Mouse (Mus musculus) limb, embryonic 11.5 days (tissue): ENCODE measurements around the gene Agap3. TPM values are rescaled to one million over a fixed set of nuclear protein-coding genes. Genes with fewer than 3 reads are reported as not detected.
A peak's percentile ranks its signal among the peaks of the same experiment; 100 is the strongest.

ENCODE experiments used
- ATAC-seq: fragments of 200-750 bp; cut with Nextera tagmentation; 2 replicates; pipeline ENCODE4 v1.8.0; 2017; ENCODE audit warnings: low read depth; ENCODE audit not compliant: insufficient number of reproducible peaks, low FRiP score, low TSS enrichment
- DNase-seq: peaks from one replicate; pipeline ENCODE4 v3.0.0-alpha.2; 2015; ENCODE audit warnings: low spot score
- H3K27ac ChIP-seq: fragments of 300-500 bp; sonication (generic); replicated peaks from 2 replicates; pipeline ENCODE4 v1.5.1; 2014; ENCODE audit warnings: low read depth, mild to moderate bottlenecking, low read length
- H3K27me3 ChIP-seq: fragments of 300-500 bp; sonication (generic); 2 replicates; pipeline ENCODE4 v1.6.1; 2014; ENCODE audit warnings: mild to moderate bottlenecking, low read length, mixed read lengths; ENCODE audit not compliant: control insufficient read depth, insufficient read depth
- H3K36me3 ChIP-seq: fragments of 300-500 bp; sonication (generic); 2 replicates; pipeline ENCODE4 v1.6.1; 2014; ENCODE audit warnings: mild to moderate bottlenecking, low read length, moderate library complexity, mixed read lengths; ENCODE audit not compliant: control insufficient read depth, insufficient read depth
- H3K4me1 ChIP-seq: fragments of 300-500 bp; sonication (generic); 2 replicates; pipeline ENCODE4 v1.6.1; 2014; ENCODE audit warnings: low read length, mixed read lengths; ENCODE audit not compliant: control insufficient read depth, insufficient read depth
- H3K4me2 ChIP-seq: fragments of 300-500 bp; sonication (generic); 2 replicates; pipeline ENCODE4 v1.6.1; 2014; ENCODE audit warnings: low read depth, mild to moderate bottlenecking, moderate library complexity; ENCODE audit not compliant: severe bottlenecking
- H3K4me3 ChIP-seq: fragments of 300-500 bp; sonication (generic); 2 replicates; pipeline ENCODE4 v1.5.1; 2014; ENCODE audit warnings: low read depth, low read length
- H3K9ac ChIP-seq: fragments of 300-500 bp; sonication (generic); 2 replicates; pipeline ENCODE4 v1.6.1; 2014; ENCODE audit warnings: mild to moderate bottlenecking, low read length
- H3K9me3 ChIP-seq: fragments of 300-500 bp; sonication (generic); 2 replicates; pipeline ENCODE4 v1.6.1; 2016; ENCODE audit warnings: low read length; ENCODE audit not compliant: control insufficient read depth
- WGBS: fragments of 180-500 bp; shearing (Covaris S2); extraction: QIAGEN DNeasy Blood & Tissue Kit; methylation state at CpG from one replicate; pipeline ENCODE4 v1.1.7; 2014; 5-methylcytosine and 5-hydroxymethylcytosine counted together
- polyA plus RNA-seq: library from polyadenylated mRNA; unstranded; fragments of >200 nt; fragmentation: Nextera tagmentation; extraction: Ambion mirVana; gene quantifications from 2 replicates; pipeline ENCODE4 v1.2.1, GENCODE M21; 2014

Agap3 gene
- polyA plus RNA-seq, 1 experiment from 2014 or later: 39.9 TPM

DNA sequence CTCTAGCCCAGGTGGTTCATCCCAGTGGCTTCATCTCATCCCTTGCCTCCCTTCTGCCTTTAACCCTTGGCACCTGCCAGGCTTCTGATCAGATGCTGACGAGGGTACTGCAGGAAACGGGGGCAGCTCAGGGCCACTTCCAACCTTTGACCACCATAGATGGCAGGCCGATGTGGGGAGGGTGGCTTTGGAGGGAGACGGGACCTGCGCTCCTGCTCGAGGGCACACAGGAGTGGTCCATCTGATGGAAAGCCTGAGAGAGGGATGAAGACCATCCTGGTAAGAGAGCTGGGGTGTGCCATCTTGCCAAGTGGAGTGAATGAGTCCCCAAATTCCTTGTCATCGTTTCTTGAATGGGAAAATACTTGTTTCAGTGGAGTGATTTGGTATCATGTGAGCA, 8.8 kb upstream of the Agap3 start:
- Histone ChIP-seq H3K9me3 (no peaks in the 10 kb centered on the region), H3K9ac (no peak overlapping the region), H3K27me3 (no peaks in the 10 kb centered on the region), H3K4me3 (no peak overlapping the region), H3K27ac (no peak overlapping the region), H3K36me3 (peaks cover 23% of the 10 kb centered on the region), H3K4me2 (no peak overlapping the region), H3K4me1 (peaks cover 11% of the 10 kb centered on the region)
- DNase-seq (no peak), ATAC-seq (no peak)
- 94% methylated on average over 7 of the region's 7 CpGs for WGBS

DNA sequence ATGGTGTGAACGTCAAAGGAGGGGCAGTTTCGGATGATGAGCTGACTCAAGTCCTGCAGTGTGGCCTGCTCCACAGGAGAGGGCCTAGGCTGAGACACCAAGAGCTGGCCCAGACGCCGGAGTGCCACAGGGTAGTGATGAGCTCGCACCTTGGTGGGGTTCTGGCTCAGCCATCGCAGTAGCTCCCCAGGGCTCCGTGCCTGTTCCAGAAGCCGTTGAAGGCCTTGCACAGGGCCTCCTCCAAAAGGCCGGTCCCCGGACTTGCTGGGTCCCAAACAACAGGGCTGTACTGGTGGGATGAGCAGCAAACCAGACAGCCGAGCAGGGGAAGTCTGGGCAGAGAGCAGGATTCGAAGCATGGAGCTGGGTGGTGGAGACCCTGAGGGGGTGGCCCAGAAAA, 8.1 kb upstream of the Agap3 start:
- no peak overlapping the region for H3K27ac ChIP-seq
- peak overlapping the region; percentile 79 for H3K4me2 ChIP-seq

DNA sequence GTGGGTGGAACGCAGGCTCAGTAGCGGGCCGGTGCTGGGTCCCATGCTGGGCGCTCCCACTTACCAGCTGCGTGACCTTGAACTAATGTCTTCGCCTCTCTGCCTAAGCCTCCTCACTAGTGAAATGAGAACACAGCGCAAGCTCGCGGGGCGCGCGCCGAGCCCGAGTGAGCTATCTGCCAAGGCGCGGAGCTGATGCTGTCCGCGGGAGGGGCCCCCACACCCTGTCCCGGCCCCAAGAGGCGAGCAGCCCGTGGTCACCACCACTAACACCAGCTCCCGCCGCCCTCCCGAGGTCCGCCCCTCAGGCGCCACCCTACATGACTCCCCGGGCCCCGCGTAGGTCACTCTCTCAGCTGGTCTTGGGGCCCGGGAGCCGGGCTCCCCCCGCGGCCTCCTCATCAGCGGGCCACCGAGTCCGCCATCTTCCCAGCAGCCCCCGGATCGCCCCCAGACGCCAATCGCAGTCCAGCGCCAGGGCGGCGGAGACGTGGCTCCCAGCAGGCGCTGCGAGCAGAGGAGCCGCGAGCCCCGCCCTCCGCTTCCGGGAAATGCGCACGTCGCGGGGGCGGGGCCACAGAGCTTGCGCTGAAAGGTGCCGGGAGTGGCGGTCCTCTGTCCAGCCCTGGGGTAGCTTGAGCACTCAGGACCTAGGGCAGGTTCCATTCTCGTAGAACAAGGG, 7.1 kb upstream of the Agap3 start, which contains the start of gene Fastk:
TSS of gene Fastk (minus strand) at position 542 of the 682 bp plus-strand sequence.
- Histone ChIP-seq H3K4me2 (peak within 1 kb of the TSS; percentile 79), H3K9ac (peak within 1 kb of the TSS; percentile 86), H3K27me3 (no peaks in the 10 kb centered on the region), H3K27ac (peak within 1 kb of the TSS; percentile 49), H3K4me1 (peaks cover 11% of the 10 kb centered on the region), H3K36me3 (peaks cover 12% of the 10 kb centered on the region), H3K9me3 (no peaks in the 10 kb centered on the region), H3K4me3 (peak within 1 kb of the TSS; percentile 87)
- under 1% methylated on average over 60 of the region's 60 CpGs for WGBS
- ATAC-seq (peak; percentile 74), DNase-seq (peak; percentile 94)

More for the DNA sequence above, 8.1 kb upstream of the Agap3 start:
- H3K9me3 ChIP-seq: no peaks in the 10 kb centered on the region
- DNase-seq (no peak), ATAC-seq (no peak)
- H3K9ac ChIP-seq: no peak overlapping the region
- no peaks in the 10 kb centered on the region for H3K27me3 ChIP-seq
- peaks cover 11% of the 10 kb centered on the region for H3K4me1 ChIP-seq
- H3K36me3 ChIP-seq: peaks cover 18% of the 10 kb centered on the region
- H3K4me3 ChIP-seq: peak overlapping the region; percentile 87
- WGBS: 85% methylated on average over 12 of the region's 12 CpGs

GRCm38 (mm10) chr5:24445428-24446080, 6.4 kb upstream of the Agap3 start:
- ATAC-seq: no peak
- no peaks in the 10 kb centered on the region for H3K9me3 ChIP-seq
- 56% methylated on average over 20 of the region's 20 CpGs for WGBS
- DNase-seq: no peak
- peaks cover 11% of the 10 kb centered on the region for H3K4me1 ChIP-seq
- H3K4me2 ChIP-seq: peak overlapping the region; percentile 79
- H3K9ac ChIP-seq: no peak overlapping the region
- peak overlapping the region; percentile 87 for H3K4me3 ChIP-seq
- no peaks in the 10 kb centered on the region for H3K27me3 ChIP-seq
- peak overlapping the region; percentile 10; the same call in 1 of the 2 replicates for H3K27ac ChIP-seq
- H3K36me3 ChIP-seq: peaks cover 7% of the 10 kb centered on the region

GRCm38 (mm10) chr5:24446630-24447029, 5.3 kb upstream of the Agap3 start:
- Histone ChIP-seq H3K27me3 (no peaks in the 10 kb centered on the region), H3K36me3 (peaks cover 3% of the 10 kb centered on the region; the same call in 1 of the 2 replicates), H3K4me1 (peaks cover 11% of the 10 kb centered on the region), H3K4me2 (no peak overlapping the region; the same call in 1 of the 2 replicates), H3K9ac (no peak overlapping the region), H3K27ac (no peak overlapping the region), H3K4me3 (no peak overlapping the region), H3K9me3 (no peaks in the 10 kb centered on the region)
- 84% methylated on average over 7 of the region's 7 CpGs for WGBS
- DNase-seq (no peak), ATAC-seq (no peak)

GRCm38 (mm10) chr5:24447624-24448298, 4.2 kb upstream of the Agap3 start, which contains the start of gene Tmub1:
TSS of gene Tmub1 (minus strand) at chr5:24447854.
- peak within 1 kb of the TSS; percentile 43 for H3K4me3 ChIP-seq
- H3K36me3 ChIP-seq: peaks cover 3% of the 10 kb centered on the region; the same call in 1 of the 2 replicates
- 3% methylated on average over 33 of the region's 34 CpGs for WGBS
- DNase-seq (peak; percentile 87), ATAC-seq (peak; percentile 76)
- H3K9ac ChIP-seq: peak within 1 kb of the TSS; percentile 31; the same call in 1 of the 2 replicates
- H3K27ac ChIP-seq: peak within 1 kb of the TSS; percentile 36; the same call in 1 of the 2 replicates
- no peaks in the 10 kb centered on the region for H3K9me3 ChIP-seq
- no peaks in the 10 kb centered on the region for H3K27me3 ChIP-seq
- H3K4me1 ChIP-seq: peaks cover 11% of the 10 kb centered on the region
- H3K4me2 ChIP-seq: peak within 1 kb of the TSS; percentile 66

DNA sequence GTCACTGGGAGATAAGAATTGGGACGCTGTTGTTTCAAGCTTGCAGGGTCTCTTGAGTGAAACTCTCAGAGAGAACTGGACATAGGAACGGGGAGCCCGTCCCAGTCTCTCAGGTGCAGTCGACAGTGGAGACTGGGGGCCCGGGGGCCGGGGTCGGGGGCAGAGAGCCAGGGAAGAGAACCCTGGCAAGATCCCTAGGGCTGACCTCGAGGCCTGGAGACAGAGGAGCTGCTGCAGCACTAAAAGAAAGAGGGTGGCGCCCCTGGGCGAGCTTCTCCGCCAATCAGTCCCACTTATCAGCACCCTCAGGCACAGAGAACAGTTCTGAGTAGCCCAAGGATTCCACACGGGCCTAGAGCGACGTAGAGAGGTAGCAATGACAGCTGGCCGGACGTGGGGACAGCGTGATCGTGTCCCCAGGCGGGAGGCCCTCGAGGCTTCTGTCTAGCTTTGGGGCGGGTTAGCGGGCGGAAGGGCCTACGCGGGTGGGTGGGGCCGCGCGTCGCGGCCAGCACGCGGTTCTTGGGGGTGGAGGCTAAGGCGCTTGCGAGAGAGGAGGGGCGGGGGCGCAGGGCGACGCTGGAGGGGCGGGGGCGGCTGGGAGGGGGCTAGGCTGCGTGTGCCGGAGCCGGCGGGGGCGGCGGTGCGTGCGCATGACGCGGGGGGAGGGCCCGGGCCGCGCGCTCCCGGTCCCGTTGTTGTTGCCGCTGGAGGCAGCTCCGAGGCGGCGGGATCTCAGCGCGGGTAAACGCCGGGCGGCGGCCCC, 530 bp upstream of the Agap3 start:
- H3K27me3 ChIP-seq: no peaks in the 10 kb centered on the region
- H3K4me3 ChIP-seq: peak overlapping the region; percentile 86
- peak; percentile 76 for ATAC-seq
- H3K4me2 ChIP-seq: peak overlapping the region; percentile 99
- peak overlapping the region; percentile 91 for H3K9ac ChIP-seq
- peak overlapping the region; percentile 86 for H3K27ac ChIP-seq
- no peaks in the 10 kb centered on the region for H3K36me3 ChIP-seq
- DNase-seq: peak; percentile 85
- no peaks in the 10 kb centered on the region for H3K9me3 ChIP-seq
- WGBS: 3% methylated on average over 42 of the region's 66 CpGs
- H3K4me1 ChIP-seq: peaks cover 23% of the 10 kb centered on the region
